Mouse (Mus musculus) kidney, postnatal 25 days (tissue): ENCODE results near the gene Olfr641.

Experiments
- DNase-seq, 2 experiments: peaks; one replicate each; pipeline ENCODE4 v3.0.0; 2021; ENCODE audit warnings: mixed read lengths in 2 of 2

Gene Olfr641

GRCm38 (mm10) chr7:104035145-104035544 is at the start of gene Olfr641:
Olfr641 (plus strand) TSS chr7:104035445.
- no peak for DNase-seq

- DNase-seq, result no peak
Observed at GRCm38 (mm10) chr7:103998446-103998845, 36.8 kb upstream of the Olfr641 start, which contains the start of gene Olfr638. Olfr638 (plus strand) TSS chr7:103998746.

GRCm38 (mm10) chr7:103999124-103999523 is 36.1 kb upstream of the Olfr641 start:
- DNase-seq, result no peak

GRCm38 (mm10) chr7:104017203-104017602 is 18.0 kb upstream of the Olfr641 start, which contains the start of gene Olfr639:
Olfr639 (minus strand) TSS chr7:104017303.
- DNase-seq, result no peak

GRCm38 (mm10) chr7:104018953-104019352 is 16.3 kb upstream of the Olfr641 start:
- no peak for DNase-seq

GRCm38 (mm10) chr7:104021651-104022050 is 13.6 kb upstream of the Olfr641 start:
- DNase-seq, result no peak

GRCm38 (mm10) chr7:104025473-104025872 is 9.8 kb upstream of the Olfr641 start, which contains the start of gene Olfr640:
Olfr640 (minus strand) TSS chr7:104025573.
- no peak for DNase-seq

GRCm38 (mm10) chr7:104026978-104027377 is 8.3 kb upstream of the Olfr641 start:
- no peak for DNase-seq

- no peak for DNase-seq
Observed at GRCm38 (mm10) chr7:104050745-104051144, 15.5 kb downstream of the Olfr641 start.

- no peak for DNase-seq
Observed at GRCm38 (mm10) chr7:104052566-104052965, 17.3 kb downstream of the Olfr641 start, which contains the start of gene Olfr642. Olfr642 (minus strand) TSS chr7:104052666.

- DNase-seq, result no peak
Observed at GRCm38 (mm10) chr7:104059215-104059614, 24.0 kb downstream of the Olfr641 start.

GRCm38 (mm10) chr7:104061345-104061744 is 26.1 kb downstream of the Olfr641 start, which contains the start of gene 4930516K23Rik:
4930516K23Rik (minus strand) TSS chr7:104061445.
- DNase-seq, result no peak

GRCm38 (mm10) chr7:104071769-104072168 is 36.5 kb downstream of the Olfr641 start, which contains the start of gene Olfr644:
Olfr644 (minus strand) TSS chr7:104071869.
- no peak for DNase-seq

GRCm38 (mm10) chr7:104085365-104085764 is 50.1 kb downstream of the Olfr641 start, which contains the start of gene Olfr645:
Olfr645 (minus strand) TSS chr7:104085465.
- no peak for DNase-seq
